Mouse (Mus musculus): ENCODE data around the gene Rab4a. TPM values are rescaled to one million over a fixed set of nuclear protein-coding genes. Genes with fewer than 3 reads are reported as not detected.
"Not testable (repeated sequence)": the region's sequence is repeated elsewhere in the genome, so short reads cannot be mapped to it uniquely, and the experiment has no call there.

Rab4a gene
- polyA plus RNA-seq, 1 experiment from 2014 or later: 87.0 TPM

- H3K4me1 ChIP-seq: peaks cover 29% of the 10 kb centered on the region
- no peak overlapping the region for H3K9ac ChIP-seq (replicated peaks)
- WGBS: 85% methylated on average over 1 of the region's 1 CpGs
- H3K27ac ChIP-seq (replicated peaks): no peak overlapping the region
- no peaks in the 10 kb centered on the region for H3K9me3 ChIP-seq (replicated peaks)
- H3K36me3 ChIP-seq: no peaks in the 10 kb centered on the region
- H3K4me3 ChIP-seq (replicated peaks): no peak overlapping the region
- no peak overlapping the region for H3K4me2 ChIP-seq
- no peak for ATAC-seq (ENCODE audit: low FRiP score)
- H3K27me3 ChIP-seq (replicated peaks): no peaks in the 10 kb centered on the region
These were observed 2.1 kb upstream of the Rab4a start for GRCm38 (mm10) chr8:123803639-123804038.

DNA sequence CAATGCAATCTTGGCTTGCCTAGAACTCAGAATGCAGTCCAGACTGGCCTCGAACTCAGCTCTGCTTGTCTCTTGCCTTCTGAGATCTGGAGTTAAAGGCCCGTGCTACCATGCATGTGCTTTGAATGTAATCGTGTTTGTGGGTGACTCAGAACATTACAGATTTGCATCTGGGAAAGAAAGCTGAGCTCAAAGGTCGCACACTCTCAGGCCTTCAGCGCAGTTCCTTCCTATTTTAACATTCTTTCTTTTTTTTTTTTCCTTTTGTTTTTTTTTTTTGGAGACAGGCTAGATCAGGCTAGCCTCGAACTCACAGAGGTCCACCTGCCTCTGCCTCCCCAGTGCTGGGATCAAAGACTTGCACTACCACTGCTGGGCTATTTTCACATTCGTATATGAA is 1.2 kb upstream of the Rab4a start:
- Histone ChIP-seq H3K4me3 (replicated peaks) (no peak overlapping the region), H3K27ac (replicated peaks) (no peak overlapping the region), H3K36me3 (no peaks in the 10 kb centered on the region), H3K27me3 (replicated peaks) (no peaks in the 10 kb centered on the region), H3K4me2 (no peak overlapping the region), H3K4me1 (peaks cover 33% of the 10 kb centered on the region), H3K9me3 (replicated peaks) (no peaks in the 10 kb centered on the region), H3K9ac (replicated peaks) (no peak overlapping the region)
- 88% methylated on average over 7 of the region's 7 CpGs for WGBS
- no peak for ATAC-seq (ENCODE audit: low FRiP score)

DNA sequence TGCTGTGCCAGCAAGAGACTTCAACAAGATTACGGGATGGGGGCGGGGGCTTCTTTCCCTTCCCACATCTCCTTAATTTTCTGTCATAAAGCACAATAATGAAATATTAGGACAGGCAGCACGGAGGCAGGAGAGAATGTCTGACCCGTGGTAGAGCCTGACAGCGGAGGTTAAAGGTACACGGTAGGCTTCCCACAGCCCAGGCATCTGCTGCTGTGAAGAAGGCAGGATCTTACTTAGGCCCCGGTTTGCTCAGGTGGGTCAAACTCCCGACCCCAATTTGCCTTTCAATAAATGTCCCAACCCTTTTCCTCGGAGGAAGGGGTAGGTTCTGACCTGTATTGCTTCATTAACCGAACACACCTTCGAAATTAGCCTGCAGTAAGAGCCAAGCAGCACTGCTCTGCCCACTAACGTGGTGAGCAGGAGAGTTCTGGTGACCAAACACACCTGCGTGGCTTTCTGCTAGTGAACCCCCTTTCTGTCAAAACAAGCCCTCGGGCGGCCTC is 522 bp upstream of the Rab4a start:
- peak overlapping the region; percentile 96 for H3K9ac ChIP-seq (replicated peaks)

GRCm38 (mm10) chr8:123806374-123806935 is 670 bp downstream of the Rab4a start:
- Histone ChIP-seq H3K4me1 (peaks cover 37% of the 10 kb centered on the region), H3K27me3 (replicated peaks) (no peaks in the 10 kb centered on the region), H3K4me2 (peak overlapping the region; percentile 79), H3K4me3 (replicated peaks) (peak overlapping the region; percentile 87), H3K27ac (replicated peaks) (peak overlapping the region; percentile 89), H3K9me3 (replicated peaks) (no peaks in the 10 kb centered on the region), H3K36me3 (peaks cover 2% of the 10 kb centered on the region; the same call in 1 of the 2 replicates), H3K9ac (replicated peaks) (peak overlapping the region; percentile 96)
- ATAC-seq (ENCODE audit: low FRiP score): peak; percentile 3; the same call in 1 of the 2 replicates
- WGBS: 1% methylated on average over 12 of the region's 12 CpGs

More for the DNA sequence above, 522 bp upstream of the Rab4a start:
- 19% methylated on average over 15 of the region's 15 CpGs for WGBS
- peak; percentile 23; the same call in 1 of the 2 replicates for ATAC-seq (ENCODE audit: low FRiP score)
- H3K4me1 ChIP-seq: peaks cover 36% of the 10 kb centered on the region
- peak overlapping the region; percentile 87 for H3K4me3 ChIP-seq (replicated peaks)
- no peaks in the 10 kb centered on the region for H3K9me3 ChIP-seq (replicated peaks)
- H3K27ac ChIP-seq (replicated peaks): peak overlapping the region; percentile 89
- H3K27me3 ChIP-seq (replicated peaks): no peaks in the 10 kb centered on the region
- peak overlapping the region; percentile 79 for H3K4me2 ChIP-seq
- H3K36me3 ChIP-seq: peaks cover 2% of the 10 kb centered on the region; the same call in 1 of the 2 replicates

- 9% methylated on average over 14 of the region's 14 CpGs for WGBS
These were observed 1.2 kb downstream of the Rab4a start for GRCm38 (mm10) chr8:123807024-123807431.

GRCm38 (mm10) chr8:123807852-123808573 is 2.2 kb downstream of the Rab4a start:
- Histone ChIP-seq H3K4me2 (peak overlapping the region; percentile 79), H3K4me1 (peaks cover 37% of the 10 kb centered on the region), H3K9ac (replicated peaks) (no peak overlapping the region), H3K27ac (replicated peaks) (no peak overlapping the region), H3K4me3 (replicated peaks) (peak overlapping the region; percentile 87; the same call in 1 of the 2 replicates), H3K27me3 (replicated peaks) (no peaks in the 10 kb centered on the region), H3K36me3 (peaks cover 2% of the 10 kb centered on the region; the same call in 1 of the 2 replicates), H3K9me3 (replicated peaks) (no peaks in the 10 kb centered on the region)
- ATAC-seq (ENCODE audit: low FRiP score): no peak
- 73% methylated on average over 6 of the region's 6 CpGs for WGBS

More at GRCm38 (mm10) chr8:123807024-123807431, 1.2 kb downstream of the Rab4a start:
- peak overlapping the region; percentile 87 for H3K4me3 ChIP-seq (replicated peaks)
- ATAC-seq (ENCODE audit: low FRiP score): no peak
- peak overlapping the region; percentile 96; the same call in 1 of the 2 replicates for H3K9ac ChIP-seq (replicated peaks)
- H3K4me2 ChIP-seq: peak overlapping the region; percentile 79
- no peaks in the 10 kb centered on the region for H3K9me3 ChIP-seq (replicated peaks)
- no peak overlapping the region for H3K27ac ChIP-seq (replicated peaks)
- H3K27me3 ChIP-seq (replicated peaks): no peaks in the 10 kb centered on the region
- H3K4me1 ChIP-seq: peaks cover 37% of the 10 kb centered on the region
- H3K36me3 ChIP-seq: peaks cover 2% of the 10 kb centered on the region; the same call in 1 of the 2 replicates

DNA sequence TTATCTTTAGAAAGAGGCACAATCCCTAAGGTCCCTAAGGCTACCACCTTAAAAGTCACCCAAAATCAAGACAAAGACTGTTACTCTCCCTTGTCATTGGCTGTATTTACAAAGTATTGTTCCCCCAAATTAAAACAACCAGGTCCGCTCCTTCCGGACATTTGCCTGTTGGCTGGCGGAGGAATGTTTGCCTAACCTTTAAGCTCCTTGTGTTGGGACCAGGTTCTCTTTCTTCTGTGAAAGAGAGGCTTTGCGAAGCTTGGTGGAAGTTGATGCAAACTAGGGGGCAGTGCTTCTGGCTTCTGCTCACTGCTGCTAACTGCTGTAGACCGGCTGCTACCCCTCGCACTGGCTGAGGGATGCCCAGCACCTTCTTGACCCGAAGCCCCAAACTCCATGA is 2.9 kb downstream of the Rab4a start:
- Histone ChIP-seq H3K36me3 (peaks cover 2% of the 10 kb centered on the region; the same call in 1 of the 2 replicates), H3K27me3 (replicated peaks) (no peaks in the 10 kb centered on the region), H3K27ac (replicated peaks) (no peak overlapping the region), H3K4me1 (peaks cover 39% of the 10 kb centered on the region), H3K4me3 (replicated peaks) (no peak overlapping the region), H3K4me2 (no peak overlapping the region), H3K9ac (replicated peaks) (no peak overlapping the region), H3K9me3 (replicated peaks) (no peaks in the 10 kb centered on the region)
- no peak for ATAC-seq (ENCODE audit: low FRiP score)
- 81% methylated on average over 7 of the region's 7 CpGs for WGBS

GRCm38 (mm10) chr8:123809342-123809741 is 3.6 kb downstream of the Rab4a start:
- not testable (repeated sequence) for H3K36me3 ChIP-seq; H3K9ac ChIP-seq (replicated peaks); H3K27me3 ChIP-seq (replicated peaks); H3K9me3 ChIP-seq (replicated peaks); H3K4me2 ChIP-seq; ATAC-seq (ENCODE audit: low FRiP score); H3K4me3 ChIP-seq (replicated peaks); H3K27ac ChIP-seq (replicated peaks)
- H3K4me1 ChIP-seq: peaks cover 39% of the 10 kb centered on the region
- WGBS: 90% methylated on average over 4 of the region's 4 CpGs

GRCm38 (mm10) chr8:123812227-123812626 is 6.4 kb downstream of the Rab4a start:
- Histone ChIP-seq H3K36me3 (peaks cover 6% of the 10 kb centered on the region; the same call in 1 of the 2 replicates), H3K27me3 (replicated peaks) (no peaks in the 10 kb centered on the region), H3K27ac (replicated peaks) (no peak overlapping the region), H3K4me3 (replicated peaks) (no peak overlapping the region), H3K9ac (replicated peaks) (no peak overlapping the region), H3K4me2 (no peak overlapping the region), H3K9me3 (replicated peaks) (no peaks in the 10 kb centered on the region), H3K4me1 (peaks cover 26% of the 10 kb centered on the region)
- 85% methylated on average over 5 of the region's 5 CpGs for WGBS
- no peak for ATAC-seq (ENCODE audit: low FRiP score)

DNA sequence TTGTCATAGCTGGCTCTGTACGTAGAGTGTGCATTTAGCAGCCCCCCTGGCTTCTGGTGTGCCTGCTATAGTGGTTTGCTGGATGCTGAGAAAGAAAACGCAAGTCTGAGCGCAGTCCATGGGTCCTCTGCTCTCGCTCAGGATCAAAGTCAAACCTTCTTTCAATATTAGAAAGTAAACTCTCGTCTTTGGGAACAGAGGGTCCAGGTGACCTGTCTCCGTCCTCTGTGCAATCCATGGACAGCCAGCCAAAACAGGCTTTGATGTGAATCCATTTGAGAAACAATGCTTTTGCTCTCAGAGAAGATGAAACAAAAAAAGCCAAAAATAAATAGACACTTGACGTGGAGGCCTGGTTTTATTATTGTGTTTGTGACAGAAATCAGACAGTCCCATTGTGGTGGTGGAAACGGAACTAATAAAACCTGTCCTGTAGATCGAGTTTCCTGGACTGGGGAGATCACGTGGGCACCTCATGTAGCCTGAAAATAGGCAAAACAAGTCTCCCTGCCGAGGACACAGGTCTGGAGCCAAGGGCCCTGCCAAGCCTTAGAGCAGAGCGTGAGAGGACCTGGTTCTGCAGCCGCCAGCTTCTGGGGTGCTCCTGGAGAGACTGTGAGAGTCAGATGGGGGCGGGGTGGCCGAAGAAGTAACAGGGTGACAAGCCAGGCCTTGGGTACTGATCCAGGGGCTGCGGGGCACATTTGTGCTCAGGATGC is 7.5 kb downstream of the Rab4a start:
- no peak for ATAC-seq (ENCODE audit: low FRiP score)
- H3K27ac ChIP-seq (replicated peaks): no peak overlapping the region; the same call in 1 of the 2 replicates
- H3K9ac ChIP-seq (replicated peaks): 0 out of 2 replicates have a peak overlapping the region, but pooled peaks have one; percentile 5

DNA sequence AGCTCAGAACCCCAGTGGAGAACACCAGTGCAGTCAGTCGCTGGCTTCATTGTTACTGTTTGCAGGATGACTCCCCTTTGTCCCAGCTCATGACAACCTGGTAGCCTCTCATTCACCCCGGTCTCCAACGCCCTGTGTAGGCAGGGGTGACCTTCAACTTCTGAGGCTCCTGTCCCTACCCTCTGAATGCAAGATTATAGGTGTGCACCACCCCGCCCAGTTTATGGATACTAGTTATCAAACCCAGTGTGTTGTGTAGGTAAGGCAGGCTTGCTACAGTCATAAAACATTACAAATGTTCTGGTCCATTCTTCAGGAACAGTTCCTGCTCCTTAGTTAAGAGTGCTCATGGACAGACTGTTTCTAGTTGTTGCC is 8.1 kb downstream of the Rab4a start:
- Histone ChIP-seq H3K36me3 (peaks cover 6% of the 10 kb centered on the region; the same call in 1 of the 2 replicates), H3K4me2 (no peak overlapping the region), H3K27me3 (replicated peaks) (no peaks in the 10 kb centered on the region), H3K9ac (replicated peaks) (no peak overlapping the region), H3K4me3 (replicated peaks) (no peak overlapping the region), H3K27ac (replicated peaks) (no peak overlapping the region; the same call in 1 of the 2 replicates), H3K4me1 (peaks cover 11% of the 10 kb centered on the region; the same call in 1 of the 2 replicates), H3K9me3 (replicated peaks) (no peaks in the 10 kb centered on the region)
- WGBS: 87% methylated on average over 4 of the region's 4 CpGs
- ATAC-seq (ENCODE audit: low FRiP score): no peak

More for the DNA sequence above, 7.5 kb downstream of the Rab4a start:
- Histone ChIP-seq H3K36me3 (peaks cover 6% of the 10 kb centered on the region; the same call in 1 of the 2 replicates), H3K4me2 (no peak overlapping the region), H3K4me1 (peaks cover 15% of the 10 kb centered on the region), H3K4me3 (replicated peaks) (no peak overlapping the region), H3K9me3 (replicated peaks) (no peaks in the 10 kb centered on the region), H3K27me3 (replicated peaks) (no peaks in the 10 kb centered on the region)
- WGBS: 76% methylated on average over 16 of the region's 16 CpGs
